Mouse (Mus musculus) embryonic facial prominence, embryonic 12.5 days (tissue): ENCODE measurements at regions not wholly inside any gene's neighbourhood (a gene's known extent, or its start where the extent isn't known, plus 50 kb on each side); places are given as distances from the start of the nearest gene placed in this dataset.

ENCODE experiments used
- ATAC-seq: fragments of 200-750 bp; cut with Nextera tagmentation; 2 replicates; pipeline ENCODE4 v1.8.0; 2017; ENCODE audit not compliant: insufficient number of reproducible peaks, insufficient read depth, low FRiP score, low TSS enrichment
- H3K27ac ChIP-seq: fragments of 300-500 bp; sonication (generic); 2 replicates; pipeline ENCODE4 v1.5.1; 2016; ENCODE audit warnings: mild to moderate bottlenecking
- H3K27me3 ChIP-seq: fragments of 300-500 bp; sonication (generic); 2 replicates; pipeline ENCODE4 v1.6.1; 2016; ENCODE audit warnings: mild to moderate bottlenecking, moderate library complexity
- H3K36me3 ChIP-seq: fragments of 300-500 bp; sonication (generic); 2 replicates; pipeline ENCODE4 v1.6.1; 2016; ENCODE audit warnings: mild to moderate bottlenecking
- H3K4me1 ChIP-seq: fragments of 300-500 bp; sonication (generic); 2 replicates; pipeline ENCODE4 v1.6.1; 2016
- H3K4me2 ChIP-seq: fragments of 300-500 bp; sonication (generic); replicated peaks from 2 replicates; pipeline ENCODE4 v1.6.1; 2016; ENCODE audit warnings: mild to moderate bottlenecking, moderate library complexity
- H3K4me3 ChIP-seq: fragments of 300-500 bp; sonication (generic); 2 replicates; pipeline ENCODE4 v1.5.1; 2016; ENCODE audit warnings: mild to moderate bottlenecking
- H3K9ac ChIP-seq: fragments of 300-500 bp; sonication (generic); 2 replicates; pipeline ENCODE4 v1.6.1; 2016; ENCODE audit warnings: mild to moderate bottlenecking, moderate library complexity
- H3K9me3 ChIP-seq: fragments of 300-500 bp; sonication (generic); 2 replicates; pipeline ENCODE4 v1.6.1; 2016; ENCODE audit warnings: mild to moderate bottlenecking, moderate library complexity
- WGBS: fragments of 180-500 bp; shearing (Covaris S2); methylation state at CpG from one replicate; pipeline ENCODE4 v1.1.7; 2016; 5-methylcytosine and 5-hydroxymethylcytosine counted together

GRCm38 (mm10) chr13:40469162-40469561, 107.9 kb upstream of the Ofcc1 start:
- Histone ChIP-seq H3K4me1 (no peaks in the 10 kb centered on the region), H3K9ac (no peak overlapping the region), H3K36me3 (no peaks in the 10 kb centered on the region), H3K27me3 (0 out of 2 replicates have a peak, but pooled peaks cover 4% of the 10 kb centered on the region), H3K9me3 (no peaks in the 10 kb centered on the region), H3K4me2 (no peak overlapping the region), H3K4me3 (no peak overlapping the region), H3K27ac (no peak overlapping the region)
- no peak for ATAC-seq
- WGBS = 91% methylated on average over 7 of the region's 7 CpGs

DNA sequence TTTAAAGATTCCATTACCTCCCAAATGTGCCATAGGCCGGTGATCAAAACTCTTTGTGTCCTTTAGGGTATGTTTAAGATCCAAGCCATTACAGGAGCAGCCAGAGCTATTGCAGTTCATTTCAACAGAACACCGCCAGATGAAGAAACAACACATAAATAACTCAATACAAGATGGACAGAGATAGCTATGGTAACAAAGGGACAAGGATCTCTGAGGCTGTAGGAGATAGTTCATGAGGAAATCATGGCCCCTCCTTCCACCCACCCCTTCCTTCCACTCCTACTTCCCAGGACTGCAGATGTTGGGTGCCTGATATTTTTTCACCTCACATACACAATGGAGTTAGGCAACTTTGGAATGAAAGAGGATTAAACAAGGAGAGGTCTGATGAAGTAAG, 92.1 kb upstream of the Ofcc1 start:
- no peak for ATAC-seq
- WGBS = 94% methylated on average over 2 of the region's 2 CpGs
- Histone ChIP-seq H3K27me3 (no peaks in the 10 kb centered on the region), H3K9ac (no peak overlapping the region), H3K4me2 (no peak overlapping the region), H3K4me1 (no peaks in the 10 kb centered on the region), H3K27ac (no peak overlapping the region), H3K4me3 (no peak overlapping the region), H3K36me3 (no peaks in the 10 kb centered on the region), H3K9me3 (no peaks in the 10 kb centered on the region)

- no peaks in the 10 kb centered on the region for H3K27me3 ChIP-seq
- no peaks in the 10 kb centered on the region for H3K9me3 ChIP-seq
- ATAC-seq = no peak
Observed at GRCm38 (mm10) chr13:40429831-40430230, 68.6 kb upstream of the Ofcc1 start.

GRCm38 (mm10) chr13:40423051-40423450, 61.8 kb upstream of the Ofcc1 start:
- no peak overlapping the region for H3K4me2 ChIP-seq
- H3K9ac ChIP-seq = no peak overlapping the region
- H3K27me3 ChIP-seq = no peaks in the 10 kb centered on the region
- no peaks in the 10 kb centered on the region for H3K9me3 ChIP-seq
- ATAC-seq = no peak
- WGBS = 79% methylated on average over 3 of the region's 3 CpGs
- no peak overlapping the region for H3K27ac ChIP-seq
- 0 out of 2 replicates have a peak, but pooled peaks cover 2% of the 10 kb centered on the region for H3K4me1 ChIP-seq
- H3K4me3 ChIP-seq = no peak overlapping the region
- no peaks in the 10 kb centered on the region for H3K36me3 ChIP-seq

More at GRCm38 (mm10) chr13:40429831-40430230, 68.6 kb upstream of the Ofcc1 start:
- Histone ChIP-seq H3K27ac (no peak overlapping the region), H3K4me1 (peaks cover 6% of the 10 kb centered on the region), H3K9ac (no peak overlapping the region), H3K4me2 (no peak overlapping the region), H3K4me3 (no peak overlapping the region), H3K36me3 (no peaks in the 10 kb centered on the region)
- 88% methylated on average over 8 of the region's 8 CpGs for WGBS

DNA sequence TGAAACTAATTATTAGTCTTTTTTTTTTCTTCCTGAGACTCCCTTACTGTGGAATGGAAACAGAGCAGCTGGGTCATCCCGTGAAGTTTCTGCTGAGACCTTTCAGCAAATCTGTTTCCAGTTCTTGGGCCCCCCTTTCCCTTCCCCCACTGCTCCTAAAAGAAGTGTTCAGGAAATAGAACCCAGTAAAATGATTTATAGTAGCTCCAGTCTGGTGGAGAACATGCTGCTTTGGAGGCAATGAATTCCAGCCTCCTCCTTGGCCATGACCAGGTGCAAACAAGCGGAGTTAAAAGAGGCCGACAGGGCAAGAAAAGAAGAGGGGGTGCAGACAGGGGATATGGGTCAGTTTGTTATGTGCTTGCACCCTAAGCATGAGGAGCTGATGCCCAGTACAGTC, 56.6 kb upstream of the Ofcc1 start:
- Histone ChIP-seq H3K36me3 (no peaks in the 10 kb centered on the region), H3K9me3 (no peaks in the 10 kb centered on the region), H3K9ac (no peak overlapping the region), H3K27me3 (no peaks in the 10 kb centered on the region), H3K27ac (no peak overlapping the region), H3K4me2 (no peak overlapping the region), H3K4me3 (no peak overlapping the region), H3K4me1 (0 out of 2 replicates have a peak, but pooled peaks cover 3% of the 10 kb centered on the region)
- no peak for ATAC-seq
- 32% methylated on average over 3 of the region's 3 CpGs for WGBS

DNA sequence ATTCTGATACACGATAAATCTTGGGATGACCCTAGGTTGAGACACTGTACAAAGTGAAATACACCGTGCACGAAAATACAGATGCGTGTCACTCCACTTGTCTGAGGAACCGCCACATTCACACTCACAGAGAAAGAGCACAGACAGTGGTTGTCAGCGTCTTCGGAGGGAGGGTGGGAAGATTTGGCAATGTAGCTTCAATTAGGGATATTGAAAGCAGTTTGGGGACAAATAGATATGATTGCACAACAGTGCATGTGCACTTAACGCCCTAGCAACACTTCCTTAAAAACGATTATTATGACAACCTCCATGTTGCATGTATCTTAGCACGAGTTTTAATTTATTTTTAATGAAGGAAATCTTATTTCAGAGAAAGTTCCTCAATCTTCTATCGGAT, 51.8 kb upstream of the Ofcc1 start:
- H3K9me3 ChIP-seq = no peaks in the 10 kb centered on the region
- H3K36me3 ChIP-seq = no peaks in the 10 kb centered on the region
- 0 out of 2 replicates have a peak, but pooled peaks cover 2% of the 10 kb centered on the region for H3K4me1 ChIP-seq
- no peaks in the 10 kb centered on the region for H3K27me3 ChIP-seq
- no peak overlapping the region for H3K4me2 ChIP-seq
- ATAC-seq = no peak
- WGBS = 91% methylated on average over 11 of the region's 11 CpGs
- H3K27ac ChIP-seq = no peak overlapping the region
- H3K9ac ChIP-seq = no peak overlapping the region
- H3K4me3 ChIP-seq = no peak overlapping the region
